Mouse (Mus musculus) limb, embryonic 14.5 days (tissue): ENCODE measurements around the gene Tmem210. TPM values are rescaled to one million over a fixed set of nuclear protein-coding genes. Genes with fewer than 3 reads are reported as not detected.
A peak's percentile ranks its signal among the peaks of the same experiment; 100 is the strongest.

Source experiments
- ATAC-seq: fragments of 200-750 bp; cut with Nextera tagmentation; 2 replicates; pipeline ENCODE4 v1.8.0; 2017; ENCODE audit warnings: low read depth, moderate number of reproducible peaks, moderate TSS enrichment; ENCODE audit not compliant: low FRiP score
- DNase-seq: peaks from one replicate; pipeline ENCODE4 v3.0.0-alpha.2; 2015; ENCODE audit warnings: low spot score
- H3K27ac ChIP-seq: fragments of 300-500 bp; sonication (generic); replicated peaks from 2 replicates; pipeline ENCODE4 v1.5.1; 2014; ENCODE audit warnings: low read depth, mild to moderate bottlenecking, low read length, moderate library complexity, mixed read lengths
- H3K27me3 ChIP-seq: fragments of 300-500 bp; sonication (generic); 2 replicates; pipeline ENCODE4 v1.6.1; 2014; ENCODE audit warnings: low read length, mixed read lengths; ENCODE audit not compliant: control insufficient read depth, insufficient read depth
- H3K36me3 ChIP-seq: fragments of 300-500 bp; sonication (generic); 2 replicates; pipeline ENCODE4 v1.6.1; 2014; ENCODE audit warnings: mild to moderate bottlenecking, low read length, moderate library complexity, mixed read lengths; ENCODE audit not compliant: control insufficient read depth, insufficient read depth
- H3K4me1 ChIP-seq: fragments of 300-500 bp; sonication (generic); 2 replicates; pipeline ENCODE4 v1.6.1; 2014; ENCODE audit warnings: antibody characterized with exemption, low read length, mixed read lengths; ENCODE audit not compliant: control insufficient read depth, insufficient read depth
- H3K4me2 ChIP-seq: fragments of 300-500 bp; sonication (generic); replicated peaks from 2 replicates; pipeline ENCODE4 v1.6.1; 2014; ENCODE audit warnings: low read depth, mild to moderate bottlenecking, low read length, moderate library complexity; ENCODE audit not compliant: severe bottlenecking
- H3K4me3 ChIP-seq: fragments of 300-500 bp; sonication (generic); replicated peaks from 2 replicates; pipeline ENCODE4 v1.5.1; 2014; ENCODE audit warnings: low read length
- H3K9ac ChIP-seq: fragments of 300-500 bp; sonication (generic); 2 replicates; pipeline ENCODE4 v1.6.1; 2014; ENCODE audit warnings: mild to moderate bottlenecking, low read depth, low read length, moderate library complexity; ENCODE audit not compliant: severe bottlenecking
- H3K9me3 ChIP-seq: fragments of 300-500 bp; sonication (generic); 2 replicates; pipeline ENCODE4 v1.6.1; 2016; ENCODE audit warnings: low read length; ENCODE audit not compliant: control insufficient read depth
- POLR2A ChIP-seq: fragments of 200-500 bp; IDR thresholded peaks from 2 replicates; pipeline ENCODE4 v1.8.0; 2012; ENCODE audit warnings: inconsistent platforms, mild to moderate bottlenecking, moderate library complexity, borderline replicate concordance; ENCODE audit not compliant: insufficient read depth, insufficient read length; ENCODE audit errors: extremely low read depth
- WGBS: fragments of 180-500 bp; shearing (Covaris S2); extraction: QIAGEN DNeasy Blood & Tissue Kit; methylation state at CpG from one replicate; pipeline ENCODE4 v1.1.7; 2014; 5-methylcytosine and 5-hydroxymethylcytosine counted together
- polyA plus RNA-seq, 2 experiments: library from polyadenylated mRNA; depleted of rRNA in 1 of 2; stranded (reverse) in 1 of 2; unstranded in 1 of 2; fragments of >200 nt; fragmentation: Nextera tagmentation in 1 of 2; extraction: Ambion mirVana in 1 of 2; gene quantifications; 2 replicates each; pipeline versions ENCODE4 v1.2.1 to v1.2.3; 2012 to 2014

The Tmem210 gene
- polyA plus RNA-seq, 2 experiments: not detected

GRCm38 (mm10) chr2:25310180-25310579 is 22.2 kb downstream of the Tmem210 start:
- Histone ChIP-seq H3K4me3 (no peak overlapping the region), H3K9me3 (no peaks in the 10 kb centered on the region), H3K27me3 (peaks cover 44% of the 10 kb centered on the region), H3K27ac (no peak overlapping the region), H3K9ac (no peak overlapping the region), H3K4me1 (no peaks in the 10 kb centered on the region), H3K4me2 (no peak overlapping the region), H3K36me3 (no peaks in the 10 kb centered on the region)
- WGBS: 51% methylated on average over 10 of the region's 10 CpGs
- DNase-seq (no peak), ATAC-seq (no peak)
- no peak for TF ChIP-seq POLR2A

DNA sequence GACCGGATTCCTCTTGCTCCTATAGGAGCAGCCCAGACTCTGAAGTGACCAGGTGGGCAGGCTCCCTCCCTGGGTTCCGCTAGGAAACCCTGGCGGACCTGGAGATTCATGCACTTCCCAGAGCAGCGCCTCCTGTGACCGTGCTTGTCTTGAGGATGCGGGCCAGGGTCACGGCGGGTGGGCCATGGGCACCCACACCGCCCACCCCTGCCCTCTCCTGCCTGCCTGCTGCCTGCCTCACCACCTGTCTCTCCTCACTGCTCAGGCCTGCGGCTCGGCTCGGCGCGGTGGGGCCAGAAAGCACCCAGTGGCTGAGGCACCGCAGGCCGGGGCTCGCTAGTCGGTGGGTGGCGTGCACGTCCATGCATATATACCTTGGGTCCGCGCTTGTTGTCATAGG is 23.0 kb downstream of the Tmem210 start:
- Histone ChIP-seq H3K27ac (no peak overlapping the region), H3K9ac (no peak overlapping the region), H3K4me3 (no peak overlapping the region), H3K4me1 (no peaks in the 10 kb centered on the region), H3K36me3 (no peaks in the 10 kb centered on the region), H3K9me3 (no peaks in the 10 kb centered on the region), H3K27me3 (peaks cover 44% of the 10 kb centered on the region), H3K4me2 (no peak overlapping the region)
- no peak for ATAC-seq
- WGBS: 1% methylated on average over 18 of the region's 22 CpGs
- DNase-seq: no peak
- no peak for TF ChIP-seq POLR2A

GRCm38 (mm10) chr2:25311491-25311891 is 23.5 kb downstream of the Tmem210 start:
- no peaks in the 10 kb centered on the region for H3K4me1 ChIP-seq
- no peaks in the 10 kb centered on the region for H3K36me3 ChIP-seq
- DNase-seq: no peak
- H3K27ac ChIP-seq: no peak overlapping the region
- H3K27me3 ChIP-seq: peaks cover 44% of the 10 kb centered on the region
- WGBS: 5% methylated on average over 11 of the region's 11 CpGs
- TF ChIP-seq POLR2A: no peak
- no peak overlapping the region for H3K4me3 ChIP-seq
- no peak for ATAC-seq
- H3K9ac ChIP-seq: no peak overlapping the region
- no peaks in the 10 kb centered on the region for H3K9me3 ChIP-seq
- no peak overlapping the region for H3K4me2 ChIP-seq

- no peaks in the 10 kb centered on the region for H3K4me1 ChIP-seq
- ATAC-seq: peak; percentile 30; the same call in 1 of the 2 replicates
These were observed 30.4 kb downstream of the Tmem210 start for GRCm38 (mm10) chr2:25318119-25318966.

GRCm38 (mm10) chr2:25318971-25319773 is 31.2 kb downstream of the Tmem210 start, which contains the start of gene Grin1:
Gene Grin1 (minus strand): TSS chr2:25319187.
- H3K9ac ChIP-seq: no peak within 1 kb of the TSS
- H3K4me2 ChIP-seq: peak within 1 kb of the TSS; percentile 48
- no peak within 1 kb of the TSS for H3K27ac ChIP-seq
- H3K9me3 ChIP-seq: no peaks in the 10 kb centered on the region
- DNase-seq (peak; percentile 76), ATAC-seq (peak; percentile 71; the same call in 1 of the 2 replicates)
- no peaks in the 10 kb centered on the region for H3K36me3 ChIP-seq
- H3K27me3 ChIP-seq: peaks cover 19% of the 10 kb centered on the region
- WGBS: 12% methylated on average over 46 of the region's 58 CpGs
- H3K4me1 ChIP-seq: no peaks in the 10 kb centered on the region
- H3K4me3 ChIP-seq: peak within 1 kb of the TSS; percentile 27
- no peak for TF ChIP-seq POLR2A

More at GRCm38 (mm10) chr2:25318119-25318966, 30.4 kb downstream of the Tmem210 start:
- TF ChIP-seq POLR2A: no peak
- Histone ChIP-seq H3K4me3 (peak overlapping the region; percentile 27), H3K9me3 (no peaks in the 10 kb centered on the region), H3K27me3 (peaks cover 19% of the 10 kb centered on the region), H3K4me2 (peak overlapping the region; percentile 48), H3K9ac (no peak overlapping the region), H3K27ac (no peak overlapping the region), H3K36me3 (no peaks in the 10 kb centered on the region)
- WGBS: 5% methylated on average over 30 of the region's 31 CpGs
- DNase-seq: no peak
